Mouse (Mus musculus) cerebellum, postnatal 10 days (tissue): ENCODE measurements at regions not wholly inside any gene's neighbourhood (a gene's known extent, or its start where the extent isn't known, plus 50 kb on each side); places are given as distances from the start of the nearest gene placed in this dataset.
A peak's percentile ranks its signal among the peaks of the same experiment; 100 is the strongest.

Experiments used
- DNase-seq, 2 experiments: peaks; one replicate each; pipeline ENCODE4 v3.0.0; 2021; ENCODE audit warnings: mixed read lengths in 2 of 2

- DNase-seq: peak; percentile 78 to 84
These were observed 85.6 kb upstream of the Myo10 start for GRCm38 (mm10) chr15:25536451-25537334.

GRCm38 (mm10) chr15:25539344-25540176 lies 82.8 kb upstream of the Myo10 start:
- DNase-seq: peak; percentile 84 to 85

GRCm38 (mm10) chr15:25542382-25542781 lies 79.9 kb upstream of the Myo10 start:
- no peak for DNase-seq

DNA sequence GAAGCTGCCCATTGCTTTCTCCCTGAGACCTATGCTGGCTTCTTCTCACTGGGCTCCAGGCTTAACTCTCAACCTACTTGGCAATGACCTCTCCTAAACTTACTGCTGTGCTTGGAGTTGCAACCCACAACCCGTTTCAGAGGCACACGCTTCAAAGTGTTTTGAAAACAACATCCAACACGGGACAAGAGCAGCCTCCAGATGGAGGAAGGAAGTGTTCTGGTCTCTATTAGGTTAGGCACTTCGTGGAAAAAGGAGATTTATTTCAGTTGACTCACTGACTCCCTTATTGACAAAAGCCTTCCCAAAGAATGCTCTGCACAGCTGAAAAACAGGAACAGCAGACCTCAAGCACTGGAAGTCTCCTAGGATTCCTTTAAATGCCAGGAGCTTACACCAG lies 76.1 kb upstream of the Myo10 start:
- no peak for DNase-seq

DNA sequence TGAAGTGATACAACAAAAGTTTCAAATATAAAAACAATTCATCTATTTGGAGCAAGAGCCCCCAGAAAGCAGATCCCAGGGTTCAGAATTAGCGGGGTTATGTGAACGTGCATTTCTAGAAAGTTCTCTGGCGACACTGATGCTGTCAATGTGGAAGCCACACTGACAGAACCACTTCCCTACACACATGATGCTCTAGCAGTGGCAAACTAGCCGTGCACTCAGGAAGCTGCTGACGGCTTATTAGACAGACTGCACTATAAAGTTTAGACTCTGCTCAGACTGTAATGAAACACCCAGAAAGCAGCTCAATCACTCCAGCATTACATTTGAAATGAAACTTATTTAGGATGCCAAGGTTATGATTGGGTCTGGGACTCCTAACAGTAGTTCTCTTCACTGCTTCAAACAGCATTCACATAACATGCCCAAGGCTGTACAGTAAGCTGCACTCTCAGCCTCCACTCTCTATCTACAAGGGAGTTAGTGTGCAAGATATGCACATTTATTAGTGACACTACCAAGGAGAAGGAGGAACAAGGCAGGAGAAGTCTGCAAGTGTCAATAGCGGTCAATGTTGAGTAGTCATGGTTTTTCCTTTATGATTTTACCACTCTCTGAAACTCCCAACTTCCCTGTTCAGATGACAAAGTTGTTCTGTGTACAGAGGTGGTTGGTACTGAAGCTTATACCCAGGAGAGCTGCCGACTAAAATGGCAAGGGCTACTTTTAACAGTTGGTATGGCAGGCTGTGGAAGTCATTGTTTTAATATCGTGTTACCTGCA lies 71.9 kb upstream of the Myo10 start:
- no peak for DNase-seq

DNA sequence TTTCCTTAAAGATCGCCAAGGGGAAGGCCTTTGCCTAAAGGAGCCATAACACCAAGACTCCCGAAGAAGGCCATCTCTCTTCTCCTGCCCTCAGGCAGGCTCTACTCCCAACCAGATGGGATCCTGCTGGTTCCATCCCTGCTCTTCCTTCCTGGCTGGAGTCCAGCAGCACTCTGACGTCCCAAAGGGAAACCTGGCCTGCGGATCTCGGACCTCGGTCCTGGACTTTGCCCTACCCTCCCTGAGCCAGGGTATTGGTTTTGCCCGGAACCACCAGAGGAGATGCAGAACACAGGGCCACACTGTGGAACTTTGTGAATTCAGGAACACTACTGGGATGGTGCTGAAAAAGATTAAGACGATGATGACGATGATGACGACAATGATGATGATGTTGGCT lies 67.4 kb upstream of the Myo10 start:
- peak in 1 of 2 experiments; percentile 18 for DNase-seq

GRCm38 (mm10) chr15:25555852-25556251 lies 66.5 kb upstream of the Myo10 start:
- no peak for DNase-seq

- DNase-seq: no peak
These were observed 64.8 kb upstream of the Myo10 start for GRCm38 (mm10) chr15:25557566-25557965.

DNA sequence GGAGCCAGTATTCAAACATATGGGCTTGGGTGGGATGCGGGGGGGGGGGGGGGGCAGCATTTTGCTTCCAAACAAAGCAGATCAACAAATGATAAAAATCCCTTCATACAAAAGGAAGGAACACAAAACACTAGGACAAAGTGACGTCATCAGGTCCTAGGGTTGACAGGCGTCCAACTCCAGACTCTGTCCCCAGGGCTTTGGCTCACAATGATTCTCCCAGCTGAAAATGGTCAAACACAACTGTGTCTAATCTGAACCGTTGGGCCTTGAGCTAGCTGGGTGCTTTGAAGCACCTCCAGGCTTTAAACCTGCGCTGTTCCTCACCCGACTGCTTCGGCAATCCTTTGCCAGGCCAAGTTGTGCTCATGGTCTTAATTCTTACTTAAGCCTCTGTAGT lies 64.1 kb upstream of the Myo10 start:
- DNase-seq: no peak

DNA sequence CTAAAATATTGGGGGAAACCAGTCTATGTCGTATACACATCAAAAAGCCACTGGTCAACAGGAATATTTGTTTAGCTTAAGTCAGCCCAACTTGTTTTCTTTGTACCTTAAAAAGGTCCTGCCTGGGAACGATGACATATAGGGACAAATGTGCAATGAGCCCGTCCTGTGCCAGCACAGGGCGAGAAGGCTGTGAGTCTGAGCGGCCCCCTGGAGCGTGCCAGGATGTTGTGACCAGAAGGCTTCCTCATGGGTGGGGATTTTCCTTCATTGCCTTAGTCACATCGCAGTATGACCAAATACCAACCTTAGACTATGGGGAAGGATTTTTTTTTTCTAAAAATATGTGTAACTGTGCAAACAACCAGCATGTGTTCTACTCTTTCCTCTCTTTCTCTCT lies 58.7 kb upstream of the Myo10 start:
- peak in 1 of 2 experiments; percentile 37 for DNase-seq

- no peak for DNase-seq
These were observed 49.8 kb upstream of the Myo10 start for GRCm38 (mm10) chr15:25572495-25572894.
